Mouse (Mus musculus) layer of hippocampus, adult 9-10 months (tissue): ENCODE measurements at regions not wholly inside any gene's neighbourhood (a gene's known extent, or its start where the extent isn't known, plus 50 kb on each side); places are given as distances from the start of the nearest gene placed in this dataset.

Experiments
- DNase-seq: peaks from one replicate; pipeline ENCODE4 v3.0.0; 2022; ENCODE audit warnings: low spot score

DNA sequence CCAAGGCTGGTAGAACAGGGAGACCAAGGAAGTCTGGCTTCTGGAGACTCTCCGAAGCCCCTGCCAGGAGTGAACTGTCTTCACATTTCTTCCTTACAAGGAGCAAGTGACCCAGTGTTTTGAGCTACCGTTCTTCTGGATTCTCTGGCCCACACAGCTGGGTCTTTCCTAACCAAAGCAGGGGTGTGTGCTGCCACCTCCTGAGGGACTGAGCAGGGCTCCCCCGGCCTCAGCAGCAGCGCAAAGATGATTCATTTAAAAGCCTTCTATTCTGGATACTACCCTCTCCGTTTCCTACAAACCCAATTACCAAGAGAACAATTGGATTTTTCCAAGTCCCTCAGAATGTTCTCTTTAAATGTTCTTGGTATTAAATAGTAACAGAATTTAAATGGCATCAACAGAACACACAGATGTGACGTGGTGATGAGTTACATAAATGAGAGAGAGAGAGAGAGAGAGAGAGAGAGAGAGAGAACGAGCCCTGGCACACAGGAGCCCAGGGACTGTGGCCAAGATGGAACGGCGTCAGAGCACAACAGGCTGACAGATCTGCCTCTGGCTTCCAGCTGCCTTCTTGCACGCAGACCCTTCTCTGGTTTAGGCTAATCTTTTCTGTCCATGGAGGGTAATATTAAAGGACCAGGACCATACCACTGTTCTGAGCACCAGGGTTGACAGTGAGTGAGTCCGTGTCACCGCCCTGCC, 191.6 kb downstream of the Agtpbp1 start:
- peak; percentile 38 for DNase-seq

DNA sequence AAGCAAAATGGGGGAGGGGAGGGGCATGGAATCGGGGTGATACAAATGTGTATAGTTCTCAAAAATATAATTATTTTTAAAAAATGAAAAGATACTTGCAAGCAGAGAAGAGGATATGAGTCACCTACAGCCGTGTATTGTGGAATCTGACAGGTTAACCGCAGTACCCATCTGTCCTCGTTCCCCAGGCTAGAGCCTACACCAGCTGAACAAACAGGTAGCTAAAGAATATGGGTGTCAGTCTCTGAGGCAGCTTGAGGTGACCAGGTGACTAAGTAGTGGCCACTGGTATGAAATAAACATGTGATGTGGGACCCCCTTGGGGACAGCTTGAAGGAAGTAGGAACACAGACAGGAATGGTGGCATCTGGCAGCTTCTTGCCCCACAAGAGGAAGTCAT, 192.2 kb downstream of the Agtpbp1 start:
- DNase-seq: no peak

DNA sequence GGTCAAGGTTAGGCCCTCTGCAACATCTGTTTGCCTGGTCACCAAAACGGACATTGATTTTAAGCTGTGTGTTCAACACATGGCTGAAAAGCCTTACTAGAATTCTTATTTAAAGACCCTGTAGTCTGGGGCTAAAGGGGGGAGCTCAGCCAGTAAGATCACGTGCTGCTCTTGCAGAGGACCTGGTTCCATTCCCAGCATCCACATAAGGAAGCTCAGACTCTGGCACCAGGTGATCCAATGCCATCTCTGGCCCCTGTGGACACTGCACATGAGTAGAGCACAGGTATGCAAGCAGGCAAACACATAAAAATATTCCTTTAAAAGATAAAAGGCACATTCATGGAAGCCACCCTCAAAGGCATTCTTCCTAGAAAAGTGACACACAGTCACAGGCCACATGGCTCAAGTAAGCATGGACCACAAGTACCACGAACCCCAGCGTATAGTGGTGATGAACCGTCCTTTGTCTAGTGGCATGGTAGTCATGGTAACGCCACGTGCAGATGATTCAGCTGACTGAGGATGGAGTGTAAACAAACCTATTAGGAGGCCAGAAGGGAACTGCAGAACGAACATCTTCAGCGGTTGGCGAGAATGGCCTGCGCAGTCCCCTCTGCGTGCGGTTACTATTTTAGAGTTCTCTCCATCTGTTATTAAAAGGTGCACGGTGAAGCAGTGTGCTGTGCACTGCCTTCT, 197.3 kb downstream of the Agtpbp1 start:
- no peak for DNase-seq

DNA sequence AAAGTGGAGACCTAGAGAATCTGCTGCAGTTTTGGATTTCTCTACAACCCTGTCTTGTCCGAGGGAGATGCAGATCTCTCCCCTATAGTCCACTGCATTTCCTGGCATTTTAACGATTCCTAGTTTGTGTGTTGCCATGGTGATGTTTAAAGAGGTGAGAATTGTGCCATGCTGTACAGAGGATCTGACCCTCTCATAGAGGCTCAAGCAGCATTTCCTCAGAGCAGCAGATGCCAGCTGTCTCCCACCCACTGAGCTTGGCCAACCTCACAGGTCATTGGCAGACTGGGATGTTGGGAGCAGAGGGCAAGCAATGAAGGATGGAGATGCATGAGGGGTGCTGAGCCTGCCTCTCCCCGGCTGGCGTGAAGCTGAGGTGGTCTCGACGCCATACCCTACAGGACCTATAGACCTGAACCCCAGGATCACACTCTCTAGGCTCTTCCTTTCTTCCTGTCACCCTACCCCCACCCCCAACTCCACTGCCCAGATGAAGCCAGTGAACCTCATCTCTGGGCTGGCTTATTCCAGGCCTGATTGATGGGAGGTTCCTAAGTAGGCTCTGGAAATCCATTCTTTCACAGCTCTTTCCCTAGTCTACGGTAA, 198.0 kb downstream of the Agtpbp1 start:
- no peak for DNase-seq

DNA sequence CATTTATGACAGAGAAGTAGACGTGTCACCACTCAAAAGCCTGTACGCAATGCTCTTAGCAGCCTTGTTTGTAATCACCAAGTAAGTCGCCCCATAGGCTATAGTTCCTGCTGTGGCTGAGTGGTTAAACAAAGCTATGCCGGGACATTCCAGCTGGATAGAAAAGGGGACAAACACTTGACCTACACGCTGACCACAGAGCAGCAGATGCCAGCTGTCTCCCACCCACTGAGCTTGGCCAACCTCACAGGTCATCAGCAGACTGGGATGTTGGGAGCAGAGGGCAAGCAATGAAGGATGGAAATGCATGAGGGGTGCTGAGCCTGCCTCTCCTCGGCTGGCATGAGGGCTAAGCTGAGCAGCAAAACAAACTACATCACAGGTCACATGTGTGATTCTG, 199.2 kb downstream of the Agtpbp1 start:
- no peak for DNase-seq

DNA sequence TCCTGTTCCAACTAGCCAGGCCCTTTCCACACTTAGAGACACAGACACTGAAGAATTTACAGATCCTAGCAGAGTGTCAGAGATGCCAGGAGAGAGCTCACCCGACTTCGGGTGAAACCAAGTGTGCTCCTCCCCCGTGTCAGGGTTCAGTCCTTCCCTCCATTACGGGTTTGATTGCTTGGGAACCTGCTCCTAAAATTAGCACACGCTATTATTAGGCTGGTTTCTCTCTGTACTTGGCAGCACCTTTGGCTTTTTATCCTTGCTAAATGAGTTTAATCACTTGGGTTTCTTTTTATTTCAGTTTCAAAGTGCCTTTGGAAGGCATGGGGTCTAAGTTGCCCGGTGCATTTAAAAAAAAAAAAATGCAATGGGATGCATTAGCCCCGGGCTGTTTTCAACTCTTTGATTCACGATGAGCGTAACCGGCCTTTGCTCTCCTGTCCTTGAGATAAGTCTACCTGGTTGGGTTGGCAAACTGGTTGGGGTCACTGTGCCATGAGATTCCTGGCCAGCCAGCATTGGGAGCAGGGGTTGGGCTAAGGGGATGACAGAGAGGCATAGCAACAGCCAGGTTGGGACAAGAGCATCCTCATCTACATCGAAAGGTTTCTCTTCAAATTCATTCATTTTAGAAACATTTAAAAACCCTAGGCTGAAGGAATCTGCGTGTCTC, 214.7 kb downstream of the Agtpbp1 start:
- DNase-seq: no peak

DNA sequence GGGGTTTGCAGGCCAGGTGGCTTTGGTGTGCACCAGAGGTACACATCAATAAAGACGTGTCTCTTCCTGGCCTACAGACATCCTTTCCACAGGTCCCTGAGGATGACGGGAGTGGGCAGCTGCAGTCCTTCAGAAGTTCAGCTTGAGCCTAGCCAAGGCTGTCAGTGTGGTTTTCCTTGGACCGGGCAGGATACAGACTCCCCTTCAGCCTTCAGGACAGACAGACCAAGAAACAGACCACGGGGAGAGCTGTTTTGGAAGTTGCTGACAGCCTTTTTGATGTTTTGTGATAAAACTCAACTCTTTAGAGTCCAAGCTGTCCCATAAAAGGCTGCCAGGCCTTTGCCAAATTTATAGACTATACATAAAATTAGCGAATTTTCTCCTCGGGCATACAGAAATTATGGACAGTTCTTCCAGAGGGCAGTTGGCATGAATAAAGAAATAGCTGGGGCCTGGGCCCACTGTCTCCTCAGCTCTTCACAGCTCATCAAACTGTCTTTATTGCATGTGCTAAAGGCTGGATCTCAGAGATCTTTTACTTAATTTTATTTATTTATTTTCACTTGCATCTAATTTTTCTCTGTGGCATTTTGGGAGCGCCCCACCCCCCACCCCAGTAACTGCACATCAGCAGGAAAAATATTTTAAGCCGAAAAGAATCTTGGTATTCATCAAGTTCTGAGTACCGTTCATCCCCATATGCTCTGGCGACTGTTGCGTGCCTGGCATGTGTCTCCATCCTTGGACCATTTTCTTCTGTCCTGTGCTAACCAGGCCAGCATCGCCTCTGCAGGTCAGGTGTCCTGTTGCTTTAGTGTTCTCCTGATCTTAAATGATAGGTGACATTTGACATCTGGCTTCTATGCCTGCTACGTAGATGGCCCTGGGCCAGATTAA, 216.2 kb downstream of the Agtpbp1 start:
- DNase-seq: no peak

DNA sequence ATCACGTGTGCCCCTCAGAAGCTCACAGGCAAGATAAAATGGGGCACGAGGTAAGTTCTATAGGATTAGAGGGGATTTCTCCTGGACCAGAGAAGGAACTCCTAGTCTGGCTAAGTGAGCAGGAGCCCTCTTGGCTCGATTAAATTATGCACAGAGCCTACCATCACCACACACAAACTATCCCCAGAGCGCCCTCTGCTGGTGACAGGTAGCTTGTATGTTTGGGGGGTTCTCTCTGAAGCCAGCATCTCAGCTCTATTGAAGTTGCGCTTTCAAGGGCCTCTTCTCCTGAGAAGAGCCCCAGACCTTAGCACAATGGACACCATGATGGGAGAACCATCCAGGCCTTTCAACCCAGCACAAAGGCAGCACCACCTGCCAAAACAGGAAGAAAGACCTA, 219.6 kb downstream of the Agtpbp1 start:
- DNase-seq: peak; percentile 62

DNA sequence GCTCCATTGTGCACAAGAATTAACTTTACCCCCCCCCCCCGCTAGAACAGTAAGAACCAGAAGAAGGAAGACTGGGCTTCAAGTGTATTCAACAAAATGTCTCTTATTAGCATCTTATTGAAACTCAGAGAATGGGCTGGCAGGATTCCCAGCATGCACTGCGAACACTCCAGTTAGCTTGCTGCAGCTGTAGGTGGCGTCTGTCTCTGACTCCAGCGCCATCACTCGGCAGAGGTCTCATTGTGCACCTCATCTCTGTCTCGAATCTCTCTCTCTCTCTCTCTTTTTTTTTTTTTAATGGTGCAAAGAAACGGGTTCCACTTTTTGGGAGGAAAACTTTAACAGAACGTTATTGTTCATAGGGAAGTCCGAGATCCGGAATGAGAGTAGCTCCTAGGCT, 221.6 kb downstream of the Agtpbp1 start:
- DNase-seq: no peak

DNA sequence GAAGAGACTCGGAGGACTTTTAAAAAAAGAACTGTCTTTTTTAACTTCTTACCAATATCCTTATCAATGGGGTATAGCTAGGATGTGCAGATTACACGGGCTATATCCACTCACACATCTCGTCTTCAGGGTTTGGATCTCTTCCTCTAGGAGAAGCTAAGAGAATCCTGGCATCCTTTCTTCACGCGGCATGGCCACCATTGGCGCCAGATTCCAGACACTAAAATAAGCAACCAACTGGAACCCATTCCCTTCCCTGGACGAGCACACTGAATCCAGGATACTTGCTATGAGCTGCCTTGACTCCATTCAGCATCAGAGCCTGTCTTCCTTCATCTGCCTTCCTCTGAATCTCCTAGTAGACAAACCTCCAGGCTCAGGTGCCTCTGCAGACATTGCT, 223.7 kb downstream of the Agtpbp1 start:
- no peak for DNase-seq

DNA sequence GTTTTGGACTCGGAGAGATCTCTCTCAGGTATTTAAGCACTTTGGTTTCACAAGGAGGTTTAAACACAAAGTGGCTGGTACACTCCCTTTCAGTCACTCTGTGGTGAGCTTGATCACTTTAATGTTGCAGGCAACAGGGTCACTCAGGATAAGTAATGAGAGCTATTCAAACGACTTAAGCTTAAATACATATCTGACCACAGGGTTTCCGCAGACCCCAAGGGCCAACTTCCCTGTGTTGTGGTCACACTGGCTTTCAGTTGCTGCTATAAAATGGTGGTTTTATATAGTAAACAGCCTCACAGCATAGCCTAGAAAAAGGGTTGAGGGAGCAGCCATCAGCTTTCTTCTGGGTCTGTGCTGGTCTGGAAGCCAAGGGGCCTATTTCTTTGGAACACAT, 225.0 kb downstream of the Agtpbp1 start:
- no peak for DNase-seq

DNA sequence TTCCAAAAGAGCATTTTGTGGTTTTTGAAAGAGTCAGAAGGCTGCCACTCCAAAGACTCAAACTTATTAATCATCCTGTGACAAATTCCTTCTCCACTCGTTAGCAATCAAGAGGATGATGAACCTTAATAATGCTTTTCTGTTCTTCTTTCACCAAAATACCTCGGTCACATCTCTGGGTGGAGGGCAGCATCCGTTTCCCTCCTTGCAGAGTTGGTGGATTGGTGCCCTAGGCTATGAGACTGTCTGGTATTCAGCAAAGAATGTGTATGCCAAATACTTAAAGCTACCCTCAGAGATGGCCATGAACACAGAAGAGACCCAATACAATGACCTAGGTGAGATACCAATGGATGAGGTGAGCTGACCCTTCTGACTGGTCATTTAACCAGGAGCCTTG, 226.6 kb downstream of the Agtpbp1 start:
- DNase-seq: no peak

DNA sequence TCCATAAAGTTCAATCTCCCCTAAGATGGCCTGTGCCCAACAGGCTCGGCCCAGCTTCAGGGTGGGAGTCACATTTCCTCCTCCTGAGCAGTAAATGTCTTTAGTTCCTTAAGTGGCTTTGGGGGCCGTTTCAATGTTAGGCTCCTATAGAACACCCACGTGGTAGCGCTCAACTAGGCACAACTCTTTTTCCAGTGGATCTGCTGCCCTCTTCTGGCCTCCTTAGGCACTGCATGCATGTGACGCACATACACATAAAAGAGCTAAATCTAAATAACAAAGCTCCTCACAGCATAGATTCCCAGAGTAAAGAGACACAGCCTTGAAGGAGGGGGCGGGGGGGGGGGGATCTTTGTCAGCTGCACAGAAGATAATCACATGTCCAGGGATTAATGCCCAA, 233.6 kb downstream of the Agtpbp1 start:
- DNase-seq: no peak

DNA sequence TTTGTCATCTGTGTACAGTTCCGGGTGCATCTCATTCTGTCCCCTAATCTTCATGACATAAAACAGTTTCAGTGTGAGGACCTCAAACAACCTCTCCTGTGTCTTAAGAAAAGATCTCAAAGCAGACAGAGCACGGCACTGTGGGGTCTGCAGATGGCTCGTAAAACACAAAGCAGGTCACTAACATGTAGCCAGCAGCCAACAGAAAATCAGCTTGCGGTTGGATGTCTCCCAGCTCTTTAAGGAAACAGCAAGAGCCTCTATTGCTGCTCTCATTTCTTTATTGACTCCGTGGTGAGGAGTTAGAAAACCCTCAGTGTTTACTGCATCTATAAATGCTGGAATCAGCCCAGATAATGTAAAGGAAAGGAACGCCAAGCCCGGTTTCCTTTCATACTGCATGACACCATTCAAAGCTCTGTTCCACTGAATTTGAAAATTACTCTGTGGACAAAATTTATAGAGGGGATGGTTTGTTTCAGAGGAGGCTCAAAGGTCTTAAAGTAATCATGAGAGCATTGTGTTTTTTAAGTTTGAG, 234.3 kb downstream of the Agtpbp1 start:
- DNase-seq: no peak

DNA sequence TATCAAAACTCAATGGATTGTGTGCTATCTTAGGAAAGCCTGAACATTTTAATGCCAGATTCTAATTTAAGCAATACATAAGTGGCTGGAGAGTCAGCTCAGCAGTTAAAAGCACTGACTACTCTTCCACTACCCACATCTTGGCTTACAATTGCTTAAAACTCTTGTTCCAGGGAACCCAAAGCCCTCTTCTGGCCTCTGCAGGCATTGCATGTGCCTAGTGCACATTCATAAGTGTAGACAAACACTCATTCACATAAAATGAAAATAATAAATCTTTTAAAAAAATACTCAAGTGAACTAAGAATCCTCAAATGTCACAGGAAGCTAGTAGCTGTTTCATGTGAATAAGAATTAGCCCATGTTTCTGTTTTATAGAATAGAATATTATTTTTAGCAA, 236.5 kb downstream of the Agtpbp1 start:
- no peak for DNase-seq

DNA sequence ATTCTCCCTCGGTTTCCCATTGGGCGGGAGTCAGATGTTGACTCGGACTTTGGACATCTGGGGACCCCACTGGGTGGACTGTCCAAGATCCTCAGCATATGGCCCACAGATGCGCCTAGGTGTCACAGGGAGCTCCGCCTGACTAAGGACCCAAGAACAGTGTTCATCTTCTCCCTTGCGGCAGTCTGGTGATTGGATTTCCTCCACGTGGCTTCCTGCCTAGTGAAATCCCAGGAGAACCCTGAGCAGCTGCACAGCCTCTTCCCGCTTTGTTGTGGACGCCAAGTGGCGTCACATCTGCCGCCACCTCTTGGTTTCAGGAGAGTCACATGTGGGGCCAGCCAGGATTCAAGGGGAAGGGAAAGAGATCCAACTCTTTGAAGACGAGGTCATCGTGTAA, 243.2 kb downstream of the Agtpbp1 start:
- no peak for DNase-seq

DNA sequence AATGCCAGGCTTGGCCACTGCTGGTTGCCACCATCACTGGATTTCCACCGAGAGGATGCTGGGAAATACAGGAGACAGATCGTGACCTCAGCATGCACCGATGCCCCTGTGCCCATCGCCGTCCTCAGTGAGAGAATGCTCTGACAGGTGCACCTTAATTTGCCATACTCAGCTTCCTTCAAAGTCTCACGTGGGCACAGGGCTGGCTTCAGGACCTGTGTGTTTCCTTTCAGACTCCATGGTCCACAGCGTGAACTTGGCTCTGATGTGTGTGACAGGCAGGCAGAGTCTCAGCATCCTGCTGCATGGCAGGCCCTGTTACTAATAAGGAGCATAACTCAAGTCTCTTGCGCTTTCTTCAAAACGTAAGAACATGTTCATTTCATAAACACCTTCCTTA, 246.6 kb downstream of the Agtpbp1 start:
- DNase-seq: no peak

DNA sequence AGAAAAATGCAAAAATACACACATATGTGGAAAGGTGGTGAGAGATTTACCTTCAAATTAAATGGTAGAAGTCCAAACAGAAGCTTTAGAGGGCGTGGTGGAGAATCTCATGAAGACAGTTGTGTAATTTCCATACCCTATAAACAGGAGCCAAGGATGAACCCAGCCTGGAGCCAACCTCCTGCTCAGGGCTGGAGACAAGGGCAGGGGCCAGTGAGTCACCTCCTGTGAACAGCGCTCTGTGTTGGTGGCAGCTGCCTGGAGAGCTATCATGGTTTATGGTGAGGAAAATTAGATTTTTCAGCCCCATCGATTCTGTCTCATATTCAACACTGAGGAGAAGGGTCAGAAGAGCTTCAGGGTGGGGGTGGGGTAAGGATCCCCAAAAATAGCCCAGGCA, 261.1 kb downstream of the Agtpbp1 start:
- no peak for DNase-seq

DNA sequence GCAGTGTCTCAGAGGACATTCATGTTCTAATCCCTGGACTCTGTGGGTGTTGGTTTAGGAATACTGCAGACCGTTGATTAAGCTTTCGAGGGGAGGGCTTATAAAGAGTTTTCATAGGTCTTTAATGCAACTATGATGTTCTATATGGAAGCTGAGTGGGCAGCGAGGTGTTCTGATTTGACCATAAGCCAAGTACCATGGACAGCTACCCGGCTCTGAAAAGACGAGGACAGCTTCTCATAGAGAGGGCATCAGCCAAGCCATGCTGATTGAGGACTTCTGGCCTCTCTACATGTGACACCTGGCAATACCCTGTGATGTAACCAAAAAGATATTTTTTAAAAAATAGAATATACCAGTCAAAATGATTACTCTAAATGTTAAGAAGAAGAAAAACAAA, 261.6 kb downstream of the Agtpbp1 start:
- no peak for DNase-seq

DNA sequence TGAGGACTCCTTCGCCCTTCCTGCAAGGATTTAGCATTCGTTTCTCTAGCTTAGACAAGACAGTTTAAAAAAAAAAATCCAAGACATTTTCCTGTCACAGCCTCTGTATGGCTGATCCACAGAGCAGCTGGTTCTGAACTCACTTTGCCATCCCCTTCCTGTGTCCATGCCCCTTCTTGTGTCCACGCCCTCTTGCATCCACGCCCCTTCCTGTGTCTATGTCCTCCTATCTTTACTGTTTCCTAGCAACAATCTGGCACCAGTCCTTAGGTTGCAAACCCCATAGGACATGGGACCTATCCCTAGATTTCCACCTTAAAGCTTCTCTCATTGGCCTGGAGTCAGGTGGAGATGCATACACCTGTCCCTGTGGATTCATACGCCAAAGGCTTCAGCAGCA, 264.8 kb downstream of the Agtpbp1 start:
- no peak for DNase-seq

DNA sequence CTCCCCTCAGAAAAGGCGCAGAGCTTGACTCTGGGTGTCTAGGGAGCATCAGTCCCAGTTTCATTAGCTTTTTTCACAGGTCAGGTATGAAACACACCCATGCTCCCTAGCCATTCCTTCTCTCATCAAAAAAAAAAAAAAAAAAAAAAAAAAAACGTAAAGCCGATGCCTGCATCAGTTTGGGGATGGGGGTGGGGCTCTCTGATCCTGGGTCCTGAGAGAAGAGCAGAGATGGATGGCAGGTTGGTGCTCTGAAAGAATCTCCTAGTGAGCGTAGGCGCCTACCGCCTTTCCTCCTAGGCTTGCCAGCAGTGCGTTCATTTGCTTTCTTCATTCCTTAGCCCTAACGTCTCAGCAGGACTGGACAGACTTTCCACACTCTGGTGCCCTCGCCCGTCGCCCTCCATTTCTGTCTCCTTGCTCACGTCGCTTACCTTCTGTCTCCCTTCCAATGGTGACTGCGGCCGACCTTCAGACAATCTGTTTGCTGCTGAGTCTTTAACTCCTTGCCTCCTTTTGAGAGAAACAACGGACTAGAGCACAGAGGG, 267.5 kb downstream of the Agtpbp1 start:
- DNase-seq: no peak
